Mouse (Mus musculus): ENCODE data around the gene 1700025G04Rik.

DNA sequence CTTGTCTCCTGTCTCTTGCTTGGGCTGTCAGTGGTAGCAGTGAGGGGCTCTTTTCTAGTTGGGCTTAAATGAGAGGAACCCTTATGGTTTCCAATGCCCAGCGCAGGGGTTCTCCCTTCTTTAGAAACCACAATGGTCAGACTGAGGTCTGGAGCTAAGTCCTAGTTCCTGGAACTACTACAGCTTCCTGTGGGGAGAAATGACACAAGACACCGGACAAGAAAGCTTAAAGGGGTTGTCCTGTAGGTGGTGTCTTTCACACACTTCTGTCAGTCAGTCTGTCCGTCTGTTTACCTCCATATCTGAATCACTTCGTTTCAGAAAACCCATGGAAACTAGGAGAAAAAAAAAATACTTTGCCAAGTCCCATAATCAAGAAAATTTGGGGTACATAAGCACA is 163.8 kb downstream of the 1700025G04Rik start:
- TF ChIP-seq CTCF (conservative IDR thresholded peaks at IDR 0.05; ENCODE audit: low read length) (no peak), NANOG (IDR thresholded peaks at IDR 0.05; ENCODE audit: borderline replicate concordance, low read length) (no peak), POU5F1 (IDR thresholded peaks at IDR 0.05; ENCODE audit: borderline replicate concordance, low read length) (no peak)
